Mouse (Mus musculus) megakaryocyte, embryonic 14.5 days (primary cell): ENCODE data around the gene Gm39566.
"Not testable (repeated sequence)": the region's sequence is repeated elsewhere in the genome, so short reads cannot be mapped to it uniquely, and the experiment has no call there.

Experiments
- FLI1 ChIP-seq: IDR thresholded peaks from 2 replicates; pipeline ENCODE4 v1.6.1; 2012; ENCODE audit warnings: low read length, inconsistent platforms, mixed read lengths
- GATA1 ChIP-seq: IDR thresholded peaks from 3 replicates; pipeline ENCODE4 v1.6.1; 2012; ENCODE audit warnings: mixed read lengths, low read length, inconsistent platforms, borderline replicate concordance

DNA sequence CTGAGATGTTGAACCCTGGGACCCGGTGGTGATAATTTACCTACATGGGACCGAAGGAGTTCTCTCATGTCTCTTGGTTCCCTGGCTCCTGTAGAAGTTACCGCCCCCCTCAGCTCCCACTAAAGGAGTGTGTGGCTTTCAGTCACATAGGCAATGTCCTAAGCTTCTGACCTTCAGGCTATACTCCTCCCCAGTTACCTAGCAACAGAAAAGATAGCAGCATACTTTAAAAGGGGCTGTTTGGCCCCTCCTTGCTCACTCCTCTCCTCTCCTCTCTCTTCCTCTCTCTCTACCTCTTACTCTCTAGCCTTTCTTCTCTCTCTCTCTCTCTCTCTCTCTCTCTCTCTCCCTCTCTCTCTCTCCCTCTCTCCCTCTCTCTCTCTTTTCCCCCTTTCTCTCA, 48.6 kb upstream of the Gm39566 start:
- TF ChIP-seq GATA1, FLI1: not testable (repeated sequence)
